Mouse (Mus musculus) lung, postnatal 0 days (tissue): ENCODE results near the gene Stat3. TPM values are rescaled to one million over a fixed set of nuclear protein-coding genes. Genes with fewer than 3 reads are reported as not detected.

Experiments
- ATAC-seq: fragments of 200-750 bp; cut with Nextera tagmentation; 2 replicates; pipeline ENCODE4 v1.8.0; 2017; ENCODE audit warnings: moderate library complexity
- DNase-seq: peaks from one replicate; pipeline ENCODE4 v3.0.0-alpha.2; 2016; ENCODE audit warnings: low spot score
- H3K27ac ChIP-seq: fragments of 300-500 bp; sonication (generic); 2 replicates; pipeline ENCODE4 v1.5.1; 2014; ENCODE audit warnings: antibody characterized with exemption, mild to moderate bottlenecking, low read length, mixed read lengths
- H3K27me3 ChIP-seq: fragments of 300-500 bp; sonication (generic); replicated peaks from 2 replicates; pipeline ENCODE4 v1.6.1; 2014; ENCODE audit warnings: low read length, mixed read lengths; ENCODE audit not compliant: insufficient read depth
- H3K36me3 ChIP-seq: fragments of 300-500 bp; sonication (generic); 2 replicates; pipeline ENCODE4 v1.6.1; 2014; ENCODE audit warnings: low read length, mixed read lengths; ENCODE audit not compliant: insufficient read depth
- H3K4me1 ChIP-seq: fragments of 300-500 bp; sonication (generic); 2 replicates; pipeline ENCODE4 v1.6.1; 2014; ENCODE audit warnings: antibody characterized with exemption, low read depth, low read length, mixed read lengths; ENCODE audit not compliant: insufficient read depth
- H3K4me2 ChIP-seq: fragments of 300-500 bp; sonication (generic); replicated peaks from 2 replicates; pipeline ENCODE4 v1.6.1; 2014; ENCODE audit warnings: low read depth, mild to moderate bottlenecking, low read length, moderate library complexity, mixed read lengths
- H3K4me3 ChIP-seq: fragments of 300-500 bp; sonication (generic); 2 replicates; pipeline ENCODE4 v1.5.1; 2014; ENCODE audit warnings: low read depth, low read length
- H3K9ac ChIP-seq: fragments of 300-500 bp; sonication (generic); replicated peaks from 2 replicates; pipeline ENCODE4 v1.6.1; 2014; ENCODE audit warnings: low read depth, mild to moderate bottlenecking
- H3K9me3 ChIP-seq: fragments of 300-500 bp; sonication (generic); 2 replicates; pipeline ENCODE4 v1.6.1; 2016; ENCODE audit warnings: low read length, mixed read lengths
- CTCF ChIP-seq: IDR thresholded peaks from 2 replicates; pipeline ENCODE4 v1.5.1; 2016; ENCODE audit warnings: antibody characterized with exemption, mild to moderate bottlenecking
- EP300 ChIP-seq: IDR thresholded peaks from 2 replicates; pipeline ENCODE4 v1.6.1; 2016; ENCODE audit warnings: antibody characterized with exemption, mild to moderate bottlenecking, control low read depth
- WGBS: fragments of 180-500 bp; shearing (Covaris S2); extraction: QIAGEN DNeasy Blood & Tissue Kit; methylation state at CpG from one replicate; pipeline ENCODE4 v1.1.7; 2014; 5-methylcytosine and 5-hydroxymethylcytosine counted together
- polyA plus RNA-seq: library from polyadenylated mRNA; unstranded; fragments of >200 nt; fragmentation: Nextera tagmentation; extraction: Ambion mirVana; gene quantifications from 2 replicates; pipeline ENCODE4 v1.2.1, GENCODE M21; 2015

Gene Stat3
- polyA plus RNA-seq, 1 experiment from 2014 or later, result 100 TPM

- Histone ChIP-seq H3K9ac (no peak overlapping the region), H3K4me1 (no peaks in the 10 kb centered on the region), H3K4me3 (no peak overlapping the region), H3K27ac (no peak overlapping the region), H3K4me2 (no peak overlapping the region), H3K27me3 (no peaks in the 10 kb centered on the region), H3K36me3 (no peaks in the 10 kb centered on the region), H3K9me3 (0 out of 2 replicates have a peak, but pooled peaks cover 3% of the 10 kb centered on the region)
- ATAC-seq, result no peak
- no peak for DNase-seq
- no peak for TF ChIP-seq EP300
- TF ChIP-seq CTCF, result peak; percentile 48
- whole genome bisulfite sequencing, result 100% methylated on average over 1 of the region's 1 CpGs
These were observed 10.2 kb upstream of the Stat3 start for GRCm38 (mm10) chr11:100949540-100949939.

- H3K27ac ChIP-seq, result no peak overlapping the region
- WGBS, result 35% methylated on average over 4 of the region's 4 CpGs
- no peaks in the 10 kb centered on the region for H3K36me3 ChIP-seq
- no peak for DNase-seq
- H3K4me1 ChIP-seq, result no peaks in the 10 kb centered on the region
- H3K27me3 ChIP-seq, result no peaks in the 10 kb centered on the region
- no peak overlapping the region for H3K4me3 ChIP-seq
- TF ChIP-seq CTCF (no peak), EP300 (no peak)
- no peak overlapping the region for H3K4me2 ChIP-seq
- 0 out of 2 replicates have a peak, but pooled peaks cover 3% of the 10 kb centered on the region for H3K9me3 ChIP-seq
- H3K9ac ChIP-seq, result no peak overlapping the region
- ATAC-seq, result no peak
These were observed 9.0 kb upstream of the Stat3 start for GRCm38 (mm10) chr11:100948317-100948716.

- Histone ChIP-seq H3K4me2 (no peak overlapping the region), H3K27ac (no peak overlapping the region), H3K4me1 (no peaks in the 10 kb centered on the region), H3K4me3 (no peak overlapping the region), H3K27me3 (no peaks in the 10 kb centered on the region), H3K9me3 (0 out of 2 replicates have a peak, but pooled peaks cover 3% of the 10 kb centered on the region), H3K36me3 (no peaks in the 10 kb centered on the region), H3K9ac (no peak overlapping the region)
- TF ChIP-seq CTCF, result peak; percentile 62
- TF ChIP-seq EP300, result no peak
- DNase-seq (no peak), ATAC-seq (no peak)
These were observed 8.2 kb upstream of the Stat3 start for GRCm38 (mm10) chr11:100947548-100947947.

GRCm38 (mm10) chr11:100946862-100947261 is 7.5 kb upstream of the Stat3 start:
- DNase-seq, result no peak
- Histone ChIP-seq H3K4me2 (no peak overlapping the region), H3K27ac (no peak overlapping the region), H3K4me1 (no peaks in the 10 kb centered on the region), H3K9ac (no peak overlapping the region), H3K9me3 (0 out of 2 replicates have a peak, but pooled peaks cover 3% of the 10 kb centered on the region), H3K4me3 (no peak overlapping the region), H3K27me3 (no peaks in the 10 kb centered on the region), H3K36me3 (no peaks in the 10 kb centered on the region)
- TF ChIP-seq EP300, result no peak
- TF ChIP-seq CTCF, result no peak
- peak; percentile 40 for ATAC-seq
- 30% methylated on average over 4 of the region's 4 CpGs for WGBS

- H3K4me1 ChIP-seq, result peaks cover 2% of the 10 kb centered on the region; the same call in 1 of the 2 replicates
- no peak overlapping the region for H3K9ac ChIP-seq
- ATAC-seq, result no peak
- 0 out of 2 replicates have a peak, but pooled peaks cover 3% of the 10 kb centered on the region for H3K9me3 ChIP-seq
- H3K36me3 ChIP-seq, result no peaks in the 10 kb centered on the region
- H3K27ac ChIP-seq, result no peak overlapping the region
- H3K27me3 ChIP-seq, result no peaks in the 10 kb centered on the region
- no peak for DNase-seq
- no peak overlapping the region for H3K4me3 ChIP-seq
- no peak overlapping the region for H3K4me2 ChIP-seq
- 70% methylated on average over 1 of the region's 1 CpGs for WGBS
- TF ChIP-seq EP300, result no peak
- TF ChIP-seq CTCF, result no peak
These were observed 3.0 kb upstream of the Stat3 start for GRCm38 (mm10) chr11:100942388-100942787.

- Histone ChIP-seq H3K4me2 (peak overlapping the region; percentile 59), H3K9ac (peak overlapping the region; percentile 99), H3K9me3 (no peaks in the 10 kb centered on the region), H3K27ac (peak overlapping the region; percentile 98), H3K27me3 (no peaks in the 10 kb centered on the region), H3K4me1 (peaks cover 14% of the 10 kb centered on the region; the same call in 1 of the 2 replicates), H3K4me3 (peak overlapping the region; percentile 96), H3K36me3 (no peaks in the 10 kb centered on the region)
- TF ChIP-seq CTCF, result no peak
- no peak for TF ChIP-seq EP300
- ATAC-seq, result peak; percentile 2; the same call in 1 of the 2 replicates
- under 1% methylated on average over 45 of the region's 48 CpGs for WGBS
- DNase-seq, result peak; percentile 75
These were observed 429 bp downstream of the Stat3 start for GRCm38 (mm10) chr11:100938711-100939511.
